Mouse (Mus musculus): Measurements from ENCODE around the gene Ssx2ip. TPM values are rescaled to one million over a fixed set of nuclear protein-coding genes. Genes with fewer than 3 reads are reported as not detected.

Ssx2ip gene
- 1 to 10 TPM in 1 of 2 experiments, under 1 TPM in 1; 0.56 to 1.5 TPM for polyA plus RNA-seq (2017; shearing (Covaris generic))

GRCm38 (mm10) chr3:146404311-146405201 lies at the start of gene Ssx2ip:
TSS of gene Ssx2ip (plus strand) at chr3:146404642.
- peak; percentile 93 for ATAC-seq

DNA sequence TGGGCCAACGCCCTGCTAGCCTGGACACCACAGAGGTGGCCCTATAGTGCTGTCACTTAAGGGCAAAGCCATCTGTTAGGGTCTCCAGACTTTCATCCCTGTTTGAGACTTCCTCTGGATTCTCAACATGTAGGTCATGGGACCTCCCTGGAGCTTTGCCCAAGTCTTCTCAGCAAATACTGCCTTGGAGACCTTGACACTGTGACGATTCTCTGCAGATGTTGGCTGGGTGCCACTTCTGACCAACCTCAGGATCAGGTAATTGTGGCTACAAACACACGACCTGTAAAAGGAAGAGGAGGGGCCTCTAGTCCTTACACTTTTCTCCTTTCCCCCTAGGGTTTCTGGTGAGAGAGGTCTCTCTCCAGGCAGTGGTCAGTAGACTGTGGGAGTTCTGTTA lies 49.3 kb upstream of the Ssx2ip start:
- no peak for ATAC-seq

GRCm38 (mm10) chr3:146365471-146365870 lies 39.0 kb upstream of the Ssx2ip start:
- ATAC-seq, result no peak

DNA sequence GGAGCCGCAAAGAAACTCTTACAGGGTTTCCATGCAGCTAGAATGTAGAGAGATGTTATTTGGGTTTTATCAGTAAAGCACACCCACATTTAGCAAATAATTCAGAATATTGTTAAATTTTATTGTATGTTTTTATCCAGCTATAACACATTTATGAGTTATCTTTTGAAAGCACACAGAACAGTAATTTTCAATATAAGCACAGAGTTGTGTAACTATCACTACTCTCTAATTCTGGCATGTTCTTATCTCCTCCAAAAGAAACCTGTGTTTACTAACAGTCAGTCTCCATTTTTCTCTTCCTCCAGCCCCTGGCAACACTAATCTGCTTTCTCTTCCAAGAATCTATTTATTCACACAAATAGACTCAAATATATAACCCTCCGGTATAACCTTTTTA lies 37.4 kb upstream of the Ssx2ip start:
- ATAC-seq, result no peak

GRCm38 (mm10) chr3:146370553-146371095 lies 33.8 kb upstream of the Ssx2ip start:
- ATAC-seq, result no peak

DNA sequence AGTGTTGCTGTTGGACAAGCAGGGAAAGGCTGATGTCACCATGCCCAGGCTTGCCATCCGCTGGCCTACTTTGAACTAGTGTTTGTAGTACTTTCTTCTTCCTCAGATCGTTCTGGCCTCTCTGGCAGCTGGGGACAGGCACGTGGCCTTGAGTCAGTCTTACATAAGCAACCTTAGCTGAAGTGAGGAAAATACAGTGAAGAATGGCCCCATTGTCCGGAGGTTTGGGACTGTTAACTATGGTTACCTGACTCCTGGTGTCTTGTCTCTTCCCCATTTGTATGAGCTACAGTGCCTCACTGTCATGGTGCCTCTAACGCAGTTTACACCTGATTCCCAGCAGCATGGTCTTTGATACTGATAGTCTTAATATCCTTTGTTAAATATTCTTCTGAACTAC lies 33.2 kb upstream of the Ssx2ip start:
- ATAC-seq, result no peak

GRCm38 (mm10) chr3:146374596-146375175 lies 29.8 kb upstream of the Ssx2ip start:
- no peak for ATAC-seq

- no peak for ATAC-seq
Measured at GRCm38 (mm10) chr3:146375224-146375657, 29.2 kb upstream of the Ssx2ip start.

DNA sequence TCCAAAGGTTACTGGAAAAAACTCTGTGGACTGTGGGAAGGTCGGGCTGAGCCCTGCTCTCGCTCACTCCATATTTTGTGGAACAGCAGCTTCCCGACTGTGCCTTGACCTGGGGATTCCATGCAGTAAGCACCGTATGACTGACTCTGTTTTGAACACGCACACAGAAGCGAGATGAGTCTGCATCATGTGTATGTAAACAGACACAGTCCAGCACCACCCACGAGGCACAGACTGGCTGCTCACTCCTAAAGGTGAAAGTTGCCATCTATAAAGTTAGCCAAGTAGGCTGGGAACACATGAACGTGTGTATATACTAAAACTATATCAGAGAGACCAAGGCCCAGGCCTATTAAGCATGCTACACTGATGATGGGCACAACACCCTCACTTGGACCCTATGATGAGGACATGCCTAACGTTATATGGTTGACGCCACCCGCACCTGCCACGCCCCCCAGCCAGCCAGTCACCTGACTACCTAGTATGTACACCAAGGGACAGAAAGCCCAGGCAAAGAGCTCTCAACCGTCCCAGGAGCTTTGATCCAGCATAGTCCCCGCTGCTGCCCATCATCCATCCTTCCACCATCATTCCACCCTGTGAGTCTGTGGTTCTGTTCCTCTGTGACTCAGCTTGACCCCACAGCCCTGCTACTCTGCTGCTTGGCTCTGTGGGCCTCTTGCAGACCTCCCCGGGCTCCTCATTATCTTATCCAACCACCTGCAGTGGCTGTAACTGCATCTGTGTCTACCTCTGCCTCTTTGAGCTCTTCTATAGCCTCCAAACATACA lies 27.9 kb upstream of the Ssx2ip start:
- ATAC-seq, result no peak

DNA sequence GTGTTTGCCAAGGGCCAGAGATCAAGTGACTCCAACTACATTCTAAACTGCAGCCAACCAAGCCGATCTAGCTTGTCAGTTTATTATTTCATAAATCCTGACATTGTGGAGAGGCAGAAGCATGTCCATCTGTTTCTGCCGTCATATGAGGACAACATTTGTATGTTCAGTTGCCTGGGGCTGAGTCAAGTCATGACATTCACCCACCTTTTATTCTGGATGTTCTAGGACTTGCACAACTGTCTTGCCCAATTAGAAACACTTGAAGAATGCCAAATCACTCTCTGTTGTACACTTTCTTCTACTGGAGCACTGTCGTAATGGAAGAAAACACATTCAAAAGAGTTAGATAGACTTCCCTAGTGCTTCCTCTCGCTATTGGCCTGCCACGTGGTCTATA lies 27.2 kb upstream of the Ssx2ip start:
- no peak for ATAC-seq

GRCm38 (mm10) chr3:146378753-146379152 lies 25.7 kb upstream of the Ssx2ip start:
- ATAC-seq, result no peak

- no peak for ATAC-seq
Measured at GRCm38 (mm10) chr3:146379740-146380466, 24.5 kb upstream of the Ssx2ip start.

DNA sequence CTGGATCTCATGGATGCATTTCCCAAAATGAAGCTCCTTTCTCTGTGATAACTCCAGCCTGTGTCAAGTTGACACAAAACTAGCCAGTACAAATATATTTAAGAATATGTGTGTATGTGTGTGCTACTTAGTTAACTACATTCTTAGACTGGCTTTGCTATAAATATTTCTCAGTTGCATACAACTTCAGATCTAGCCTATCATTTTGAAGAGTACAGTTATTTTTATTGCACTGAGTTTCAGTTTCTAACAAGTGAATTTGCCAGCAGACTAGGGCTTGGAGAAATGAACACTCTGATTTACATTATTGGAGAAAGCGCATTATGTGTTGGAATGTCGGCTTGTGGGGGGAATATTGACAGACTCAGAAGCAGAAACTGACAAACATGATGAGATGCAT lies 23.6 kb upstream of the Ssx2ip start:
- ATAC-seq, result no peak

GRCm38 (mm10) chr3:146381471-146381870 lies 23.0 kb upstream of the Ssx2ip start:
- ATAC-seq, result no peak

- ATAC-seq, result no peak
Measured at GRCm38 (mm10) chr3:146386800-146387199, 17.6 kb upstream of the Ssx2ip start.

DNA sequence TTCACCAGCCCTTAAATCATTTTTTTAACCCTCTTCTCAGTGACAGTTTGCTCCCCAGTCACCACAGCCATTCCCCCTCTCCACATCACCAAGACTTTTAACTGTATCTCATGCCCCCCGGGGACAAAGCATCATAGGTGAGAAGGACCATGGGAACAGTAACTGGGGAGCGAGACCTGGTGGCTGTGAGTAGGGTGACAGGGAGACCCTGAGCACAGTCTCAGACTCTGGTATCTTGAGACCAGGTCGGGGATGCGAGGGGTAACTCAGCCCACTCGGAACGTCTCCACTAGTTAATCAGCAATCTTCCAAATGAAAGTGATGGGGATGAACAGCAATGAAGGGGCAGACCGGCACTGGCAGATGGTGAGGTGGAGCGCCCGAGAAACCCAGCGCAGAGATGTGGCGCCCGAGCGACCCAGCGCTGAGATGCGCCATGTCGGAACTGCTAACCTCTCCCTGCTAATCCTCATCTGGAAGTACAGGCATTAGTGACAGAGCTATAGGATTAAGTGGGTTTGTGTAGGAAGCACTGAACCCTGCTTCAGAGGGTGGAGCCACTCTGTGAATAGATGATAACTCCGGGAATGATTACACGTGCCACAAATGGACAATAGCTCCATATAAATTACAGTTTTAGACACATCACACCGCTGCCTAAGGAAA lies 11.7 kb upstream of the Ssx2ip start:
- no peak for ATAC-seq

DNA sequence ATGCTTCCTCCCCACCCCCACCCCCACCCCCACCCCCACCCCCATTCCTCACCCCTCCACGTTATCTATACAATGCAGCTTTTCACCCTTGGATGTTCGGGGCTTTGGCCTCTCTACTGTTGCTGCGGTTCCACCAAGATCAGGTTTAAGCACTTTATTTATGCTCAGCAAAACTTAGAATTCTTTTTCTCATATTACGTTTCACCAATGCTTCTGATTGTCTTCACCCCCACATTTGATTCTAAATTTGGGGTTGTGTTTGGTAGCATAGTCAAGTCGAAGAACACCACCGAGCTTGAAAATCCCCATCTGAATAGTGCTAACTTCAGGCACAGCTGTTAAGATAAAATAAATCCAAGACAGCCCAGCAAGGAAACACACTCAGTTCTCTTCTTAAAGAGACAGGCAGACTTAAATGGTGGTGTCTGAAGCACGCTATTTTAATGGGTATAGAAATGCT lies 10.8 kb upstream of the Ssx2ip start:
- no peak for ATAC-seq

DNA sequence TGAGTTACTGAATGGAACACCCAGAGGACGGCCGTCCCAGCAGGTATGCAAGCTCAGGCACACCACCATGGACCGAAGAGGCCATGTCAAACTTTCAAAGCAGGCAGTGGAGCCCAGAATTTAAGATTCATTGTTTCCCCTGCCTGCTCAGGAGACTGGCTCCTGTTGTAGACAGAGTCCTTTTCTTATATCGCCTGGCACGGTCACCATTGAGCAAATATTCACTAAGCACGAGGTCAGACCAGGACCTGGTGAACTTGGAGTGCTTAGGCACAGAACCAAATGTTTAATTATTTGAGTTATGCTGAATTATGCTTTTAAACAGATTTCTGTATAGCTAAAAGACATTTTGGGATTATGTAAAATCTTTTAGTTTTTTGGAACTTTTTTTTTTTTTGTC lies 8.2 kb upstream of the Ssx2ip start:
- ATAC-seq, result no peak

DNA sequence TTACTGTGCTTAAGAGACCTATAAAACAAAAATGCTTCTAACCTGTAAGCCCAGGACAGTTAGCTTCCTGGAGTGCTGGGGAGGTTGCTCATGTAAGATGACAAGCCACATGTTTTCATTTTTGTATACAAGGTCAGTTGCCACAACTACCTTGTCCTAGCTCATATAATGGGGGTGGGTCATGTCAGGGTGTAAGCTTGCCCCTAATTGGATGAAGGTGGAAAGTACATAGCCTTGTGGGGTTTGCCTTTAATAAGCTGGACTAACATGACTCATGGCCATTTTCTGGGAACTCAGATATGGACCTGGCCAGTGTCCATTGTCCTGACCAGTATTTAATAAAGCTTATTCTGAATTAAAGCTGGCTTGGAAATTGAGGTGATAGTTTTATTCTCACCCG lies 7.5 kb upstream of the Ssx2ip start:
- no peak for ATAC-seq

DNA sequence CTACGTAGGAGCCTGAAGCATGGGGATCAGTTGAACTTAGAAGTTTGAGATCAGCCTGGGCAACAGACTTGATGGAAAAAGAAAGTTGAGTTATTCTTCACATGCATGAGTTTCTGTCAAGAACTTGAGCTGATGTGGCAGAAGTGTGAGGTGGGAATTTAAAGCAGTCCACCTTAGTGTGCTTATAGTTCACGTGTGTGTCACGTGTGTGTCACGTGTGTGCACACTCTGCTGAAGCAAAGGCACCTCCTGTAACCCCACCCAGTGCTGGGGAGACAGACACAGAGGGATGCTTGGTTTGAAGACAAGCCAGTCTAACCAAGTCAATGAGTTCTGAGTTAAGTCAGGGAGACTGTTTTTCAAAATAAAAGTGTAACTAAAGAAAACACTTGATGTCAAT lies 6.6 kb upstream of the Ssx2ip start:
- ATAC-seq, result no peak

DNA sequence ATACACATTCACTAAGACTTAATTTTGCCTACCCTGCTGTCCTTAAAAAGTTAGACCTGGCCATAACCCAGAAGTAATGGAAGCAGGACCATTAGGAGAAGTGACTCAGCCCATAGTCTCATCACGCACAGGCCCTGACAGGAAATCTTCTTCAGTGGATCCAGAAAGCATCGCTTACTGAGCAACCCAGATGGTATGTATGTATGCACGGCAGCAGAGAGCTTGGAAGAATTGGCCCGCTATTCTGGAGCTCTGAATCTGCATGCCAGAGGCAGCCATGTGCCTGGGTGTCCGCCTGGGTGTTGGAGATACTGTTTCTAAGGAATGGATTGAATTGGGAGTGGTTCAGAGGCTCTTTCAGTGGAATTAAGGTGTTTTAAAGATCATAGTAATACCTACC lies 5.2 kb upstream of the Ssx2ip start:
- ATAC-seq, result no peak

DNA sequence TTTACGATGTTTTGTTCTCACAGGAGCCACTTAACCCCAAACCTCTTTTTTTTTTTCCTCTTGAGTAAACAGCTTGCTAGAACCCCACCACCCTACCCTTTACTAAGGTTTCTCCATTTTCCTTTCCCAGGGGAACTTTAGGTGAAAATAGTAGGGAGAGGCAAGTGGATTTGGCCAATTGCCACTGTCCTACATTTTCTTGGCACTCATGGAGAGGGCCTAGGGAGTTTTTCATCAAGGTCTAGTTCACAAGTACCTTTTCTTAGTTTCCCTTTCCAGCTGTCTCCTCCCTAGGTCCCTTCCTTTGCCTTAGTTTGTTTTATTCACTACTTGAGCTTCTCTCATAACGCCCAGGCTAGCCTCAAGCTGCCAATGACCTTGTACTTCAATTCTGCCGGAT lies 672 bp upstream of the Ssx2ip start:
- ATAC-seq, result no peak
